Mouse (Mus musculus) telencephalon, adult 2 months (tissue): ENCODE data around the gene Sdc1.

Experiments
- DNase-seq: peaks from one replicate; pipeline ENCODE4 v3.0.0-alpha.2; 2011; ENCODE audit warnings: low read depth, low spot score

Gene Sdc1

GRCm38 (mm10) chr12:8781681-8782378 lies 10.7 kb downstream of the Sdc1 start:
- DNase-seq, result no peak

GRCm38 (mm10) chr12:8782565-8782964 lies 11.4 kb downstream of the Sdc1 start:
- DNase-seq, result no peak

- no peak for DNase-seq
Observed at GRCm38 (mm10) chr12:8784189-8784588, 13.1 kb downstream of the Sdc1 start.

GRCm38 (mm10) chr12:8786476-8786875 lies 15.4 kb downstream of the Sdc1 start:
- no peak for DNase-seq

- DNase-seq, result no peak
Observed at GRCm38 (mm10) chr12:8786984-8787730, 16.0 kb downstream of the Sdc1 start.

- no peak for DNase-seq
Observed at GRCm38 (mm10) chr12:8788469-8788868, 17.3 kb downstream of the Sdc1 start.

- no peak for DNase-seq
Observed at GRCm38 (mm10) chr12:8790615-8791014, 19.5 kb downstream of the Sdc1 start.

- no peak for DNase-seq
Observed at GRCm38 (mm10) chr12:8793410-8794051, 22.4 kb downstream of the Sdc1 start.

GRCm38 (mm10) chr12:8797936-8798335 lies 26.8 kb downstream of the Sdc1 start:
- no peak for DNase-seq

- no peak for DNase-seq
Observed at GRCm38 (mm10) chr12:8798486-8799020, 27.4 kb downstream of the Sdc1 start.

- no peak for DNase-seq
Observed at GRCm38 (mm10) chr12:8803421-8804076, 32.4 kb downstream of the Sdc1 start.

GRCm38 (mm10) chr12:8804077-8804456 lies 32.9 kb downstream of the Sdc1 start:
- DNase-seq, result no peak

GRCm38 (mm10) chr12:8804934-8805722 lies 34.0 kb downstream of the Sdc1 start:
- DNase-seq, result no peak

GRCm38 (mm10) chr12:8809086-8809485 lies 38.0 kb downstream of the Sdc1 start:
- no peak for DNase-seq

- DNase-seq, result no peak
Observed at GRCm38 (mm10) chr12:8809626-8810025, 38.5 kb downstream of the Sdc1 start.

GRCm38 (mm10) chr12:8810966-8811365 lies 39.8 kb downstream of the Sdc1 start:
- no peak for DNase-seq

GRCm38 (mm10) chr12:8811441-8811871 lies 40.3 kb downstream of the Sdc1 start:
- no peak for DNase-seq

- no peak for DNase-seq
Observed at GRCm38 (mm10) chr12:8811894-8812560, 40.9 kb downstream of the Sdc1 start.

GRCm38 (mm10) chr12:8817467-8818232 lies 46.5 kb downstream of the Sdc1 start:
- DNase-seq, result no peak

GRCm38 (mm10) chr12:8818233-8818672 lies 47.1 kb downstream of the Sdc1 start:
- DNase-seq, result no peak
